Mouse (Mus musculus) right cerebral cortex, postnatal 10 days (tissue): ENCODE results near the gene Trub2.
"Not testable (repeated sequence)": the region's sequence is repeated elsewhere in the genome, so short reads cannot be mapped to it uniquely, and the experiment has no call there.

Source experiments
- DNase-seq, 2 experiments: peaks; one replicate each; pipeline ENCODE4 v3.0.0; 2021; ENCODE audit warnings: low spot score in 2 of 2

The Trub2 gene

DNA sequence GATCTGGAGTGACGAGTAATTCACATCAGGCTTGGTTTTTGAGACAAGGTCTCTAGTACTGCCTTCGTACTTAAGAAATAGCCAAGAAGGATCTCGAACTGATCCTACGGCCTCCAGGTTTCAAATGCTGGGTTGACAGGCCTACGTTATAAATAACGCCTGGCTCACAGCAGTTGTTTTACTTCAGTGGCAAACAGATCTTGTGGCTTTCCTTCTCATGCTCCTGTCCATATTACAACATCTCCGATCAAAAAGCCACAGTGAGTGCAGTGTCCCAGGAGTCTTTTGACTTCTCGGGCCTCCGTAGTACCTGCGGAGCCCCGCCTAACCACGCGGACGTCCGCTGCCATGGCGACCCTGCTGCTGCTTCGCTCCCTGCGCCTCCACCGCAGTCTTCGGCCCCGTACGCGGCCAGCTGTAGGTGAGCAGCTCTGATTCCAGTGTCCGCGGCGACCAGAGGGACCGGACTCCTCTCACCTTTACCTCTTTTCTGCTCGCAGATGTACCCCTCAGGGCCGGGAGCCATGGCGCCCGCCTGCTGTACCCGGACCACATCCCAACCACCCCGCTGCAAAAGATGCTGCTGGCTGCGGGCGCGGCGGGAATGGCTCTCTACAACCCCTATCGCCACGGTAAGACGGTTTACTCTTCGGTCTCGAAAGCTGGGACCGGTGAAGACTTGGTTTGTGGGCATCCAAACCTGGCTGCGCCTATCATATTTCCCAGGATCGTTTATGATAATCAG is at the start of gene Trub2:
Gene Trub2, minus strand, starts transcription at position 566 of the 745 bp plus-strand sequence.
- DNase-seq = peak; percentile 90 to 93

DNA sequence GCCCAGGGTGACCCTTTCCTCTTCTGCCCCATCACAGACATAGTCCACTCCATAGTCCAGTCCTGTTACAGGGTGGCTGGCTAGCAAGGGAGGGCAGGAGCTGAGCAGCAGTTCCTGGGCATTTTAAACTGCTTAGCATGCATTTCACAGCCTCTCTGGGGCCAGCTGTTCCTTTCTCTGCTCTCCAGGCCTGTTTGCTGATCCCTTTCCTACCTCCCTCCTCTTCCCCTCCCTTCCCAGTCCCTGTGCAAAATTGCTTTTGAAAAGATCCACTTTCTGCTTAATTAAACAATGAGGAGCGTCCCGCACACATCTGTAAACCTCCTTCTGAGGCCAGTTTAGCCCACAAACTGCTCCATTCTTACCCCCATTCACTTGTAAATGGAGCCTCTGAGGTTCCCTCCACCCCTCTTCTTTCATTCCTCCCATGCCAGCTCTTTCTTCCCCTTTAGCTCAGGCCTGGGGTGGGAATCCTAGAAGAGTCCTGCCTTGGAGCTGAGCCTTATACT is 47.1 kb upstream of the Trub2 start:
- no peak for DNase-seq

DNA sequence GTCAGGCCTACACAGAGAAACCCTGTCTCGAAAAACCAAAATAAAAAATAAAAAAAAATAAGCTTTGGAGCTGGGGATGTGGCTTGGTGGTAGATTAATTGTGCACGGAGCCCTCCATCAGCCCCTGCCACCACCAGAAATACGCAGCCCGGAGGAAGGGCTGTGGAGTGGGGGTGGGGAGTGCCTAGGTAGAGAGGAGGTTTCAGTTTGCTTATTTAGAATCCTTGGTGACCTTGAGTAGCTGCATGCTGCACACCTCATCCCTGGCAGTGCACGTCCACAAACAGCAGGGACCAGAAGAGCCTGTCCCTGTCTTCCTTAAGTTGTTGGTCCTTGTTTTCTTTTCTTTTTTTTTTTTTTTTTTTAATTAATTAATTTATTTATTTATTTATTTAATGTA is 45.5 kb upstream of the Trub2 start:
- no peak for DNase-seq

DNA sequence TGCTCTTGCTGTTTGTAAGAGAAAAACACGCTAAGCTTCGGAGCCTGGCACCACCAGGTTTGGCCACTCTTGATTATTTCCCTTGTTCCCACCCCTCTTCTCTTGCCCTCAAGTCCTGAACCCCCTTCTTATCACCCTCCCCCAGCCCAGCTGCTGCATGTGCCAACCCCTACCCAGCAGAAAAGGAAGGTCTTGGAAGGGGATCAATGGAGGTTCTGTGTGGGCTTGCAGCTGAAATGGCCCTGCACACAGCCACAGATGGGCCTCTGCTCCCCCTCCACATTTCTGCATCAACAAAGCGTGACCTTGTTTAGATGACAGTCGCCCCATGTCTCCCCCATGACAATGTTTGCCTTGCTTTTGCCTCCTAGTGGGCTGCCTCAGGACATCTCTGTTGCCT is 42.8 kb upstream of the Trub2 start:
- DNase-seq = peak; percentile 55 to 72

DNA sequence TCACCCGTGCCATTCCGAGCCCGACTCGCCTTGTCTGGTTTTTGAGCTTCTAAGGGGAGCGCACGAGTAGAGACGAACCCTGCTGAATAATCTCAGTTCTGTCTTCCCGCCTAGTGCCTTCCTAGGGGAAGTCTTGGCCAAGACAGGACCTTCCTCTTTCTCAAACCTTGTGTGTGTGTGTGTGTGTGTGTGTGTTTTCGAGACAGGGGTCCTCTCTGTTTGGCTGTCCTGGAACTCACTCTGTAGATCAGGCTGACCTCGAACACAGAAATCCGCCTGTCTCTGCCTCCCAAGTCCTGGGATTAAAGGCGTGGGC is 39.4 kb upstream of the Trub2 start:
- DNase-seq = no peak

DNA sequence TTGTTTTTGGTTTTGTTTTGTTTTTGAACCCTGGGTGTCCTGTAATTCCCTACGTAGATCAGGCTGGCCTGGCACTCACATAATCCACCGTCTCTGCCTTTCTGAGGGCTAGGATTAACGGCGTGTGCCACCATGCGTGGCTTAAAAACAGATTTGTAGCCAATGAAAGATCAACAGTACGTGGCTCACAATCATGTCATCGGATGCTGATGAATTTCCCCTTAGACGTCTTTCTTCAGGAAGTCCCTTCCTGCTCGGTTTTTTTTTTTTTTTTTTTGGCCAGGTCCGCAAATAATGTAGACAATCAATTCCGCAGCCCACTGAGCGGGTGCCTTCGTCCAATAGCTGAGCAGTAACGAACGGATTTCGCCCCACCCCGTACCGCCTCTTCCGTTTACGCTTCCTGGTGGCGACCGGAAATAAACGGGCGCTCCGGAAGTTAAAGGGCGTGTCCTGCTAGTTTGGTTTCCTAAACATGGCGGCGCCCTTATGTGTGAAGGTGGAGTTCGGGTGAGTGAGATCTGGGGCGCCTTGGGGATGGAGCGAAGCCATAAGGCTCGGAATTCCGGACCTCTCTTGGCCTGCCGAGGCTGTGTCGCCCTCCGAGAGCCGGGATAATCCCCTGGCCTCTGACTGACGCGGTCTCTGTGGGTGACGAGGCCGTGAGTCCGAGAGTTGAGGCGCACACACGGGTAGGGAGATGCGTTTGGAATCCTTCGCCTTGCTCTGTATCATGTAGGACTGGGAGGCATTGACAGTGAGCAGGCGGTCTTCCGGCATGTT is 38.8 kb upstream of the Trub2 start:
- DNase-seq = peak; percentile 97 to 98

DNA sequence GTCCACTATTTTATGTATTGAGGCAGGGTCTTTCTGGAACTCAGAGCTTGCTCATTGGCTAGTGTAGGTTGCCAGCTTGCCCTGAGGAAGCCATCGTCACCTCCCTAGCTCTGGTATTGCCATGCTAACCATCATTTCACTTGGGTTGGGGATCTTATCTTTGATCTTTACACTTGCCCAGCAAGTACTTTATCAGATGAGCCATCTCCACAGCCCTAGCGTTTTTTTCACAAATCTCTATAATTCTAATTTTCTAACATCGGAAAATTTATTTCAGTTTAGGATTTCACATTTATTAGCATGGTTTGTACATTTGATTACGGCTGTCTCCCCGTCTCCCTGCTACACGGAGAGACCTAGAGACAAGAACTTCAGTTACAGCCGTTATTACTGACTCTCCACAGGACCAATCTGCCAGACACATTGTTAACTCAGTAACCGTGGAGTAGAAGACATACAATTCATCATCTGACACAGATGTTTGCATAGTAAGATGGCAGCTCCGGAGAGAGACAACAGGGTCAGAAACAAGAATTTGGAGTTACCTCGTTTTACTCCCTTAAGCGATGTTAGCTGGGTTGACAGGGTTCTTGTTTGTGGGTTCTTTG is 38.1 kb upstream of the Trub2 start:
- DNase-seq = no peak

DNA sequence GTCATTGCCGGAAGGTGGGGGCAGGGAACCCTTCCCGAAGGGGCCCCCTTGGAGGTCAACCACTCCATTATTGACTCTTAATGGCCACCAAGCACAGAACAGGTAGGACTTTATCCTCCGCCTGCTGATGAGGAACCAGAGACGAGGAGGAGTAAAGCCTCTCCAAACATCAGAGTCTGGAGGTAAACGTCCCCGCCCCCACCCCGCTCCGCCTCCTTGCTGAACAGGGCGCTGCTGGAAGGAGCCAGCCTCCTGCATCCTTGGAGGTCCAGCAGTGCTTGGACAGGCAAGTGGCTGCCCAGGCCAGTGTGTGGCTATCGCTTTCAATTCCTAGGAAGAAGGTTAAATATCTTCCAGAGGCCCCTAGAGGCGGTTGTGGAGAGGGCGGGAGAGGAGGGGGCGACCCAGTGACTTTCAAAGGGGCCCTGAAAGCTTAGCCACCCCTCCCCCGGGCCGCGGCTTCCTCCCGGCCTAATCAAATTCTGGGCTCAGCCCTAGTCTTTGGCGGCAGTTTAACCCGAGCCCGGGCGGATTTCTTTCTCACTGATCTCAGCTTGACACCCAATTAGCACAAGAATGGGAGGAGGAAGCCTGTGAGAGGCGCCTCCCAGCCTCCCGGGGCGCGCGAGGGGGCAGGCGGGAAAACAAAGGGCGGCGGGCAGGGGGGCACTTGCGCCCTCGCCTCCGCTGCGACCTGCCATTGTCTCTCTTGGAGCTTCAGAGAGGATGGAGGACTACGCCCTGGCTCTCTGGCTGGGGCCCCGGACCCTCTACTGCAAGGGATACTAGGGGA is 31.9 kb upstream of the Trub2 start, which contains the start of gene Urm1:
Gene Urm1, plus strand, starts transcription at position 51 of the 793 bp plus-strand sequence.
- DNase-seq = peak; percentile 77 to 82

DNA sequence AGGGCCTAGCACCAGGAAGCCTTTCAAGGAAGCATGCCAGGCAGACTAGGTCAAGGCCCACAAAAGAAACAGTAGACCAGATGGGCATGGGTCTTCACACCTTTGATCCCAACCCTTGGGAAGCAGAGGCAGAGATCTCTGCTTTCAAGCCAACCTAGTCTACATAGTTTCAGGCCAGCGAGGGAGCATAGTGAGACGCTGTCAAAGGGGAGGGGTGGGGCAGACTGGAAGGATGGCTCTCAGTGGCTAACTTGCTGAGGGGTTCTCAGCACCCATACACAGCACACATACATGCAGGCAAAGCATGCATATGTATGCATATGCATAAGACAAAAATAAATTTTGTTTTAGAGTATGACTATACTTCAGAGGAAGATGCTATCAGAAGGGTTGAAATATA is 31.1 kb upstream of the Trub2 start:
- no peak for DNase-seq

DNA sequence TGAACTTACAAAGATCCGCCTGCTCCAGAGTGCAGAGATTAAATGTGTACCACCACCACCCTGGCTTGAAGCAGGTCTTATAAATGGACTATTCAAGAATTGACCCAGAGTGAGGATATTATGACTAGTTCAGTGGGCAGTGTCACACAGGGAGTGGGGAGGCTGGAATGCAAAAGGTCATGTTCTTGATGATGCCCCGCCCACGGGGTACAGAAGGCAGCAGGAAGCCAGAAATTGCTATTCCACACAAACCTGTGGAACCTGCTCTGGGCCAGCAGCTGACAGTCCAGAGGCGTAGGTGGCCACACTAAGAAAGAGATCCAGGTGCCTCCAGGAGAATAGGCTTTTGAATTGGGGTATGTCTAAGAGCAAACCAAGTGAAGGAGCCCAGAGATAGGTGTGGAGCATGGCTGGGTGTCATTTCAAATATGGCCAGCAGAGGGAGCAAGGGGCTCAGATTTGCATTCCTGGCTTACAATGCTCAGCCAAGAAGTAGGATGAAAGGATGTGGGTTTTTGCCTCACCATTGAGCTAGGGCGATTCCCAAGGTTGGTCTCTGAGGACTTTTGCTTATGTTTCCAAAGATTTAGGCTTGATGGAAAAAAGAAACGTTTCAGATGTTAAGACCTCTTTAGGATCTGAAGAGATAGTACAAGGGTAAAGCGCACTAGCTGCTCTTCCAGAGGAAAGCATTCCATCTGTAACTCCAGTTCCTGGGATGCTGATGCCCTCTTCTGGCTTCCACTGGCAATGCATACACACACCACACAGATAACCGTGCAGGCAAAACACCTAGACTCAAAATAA is 29.3 kb upstream of the Trub2 start:
- DNase-seq = peak; percentile 91

DNA sequence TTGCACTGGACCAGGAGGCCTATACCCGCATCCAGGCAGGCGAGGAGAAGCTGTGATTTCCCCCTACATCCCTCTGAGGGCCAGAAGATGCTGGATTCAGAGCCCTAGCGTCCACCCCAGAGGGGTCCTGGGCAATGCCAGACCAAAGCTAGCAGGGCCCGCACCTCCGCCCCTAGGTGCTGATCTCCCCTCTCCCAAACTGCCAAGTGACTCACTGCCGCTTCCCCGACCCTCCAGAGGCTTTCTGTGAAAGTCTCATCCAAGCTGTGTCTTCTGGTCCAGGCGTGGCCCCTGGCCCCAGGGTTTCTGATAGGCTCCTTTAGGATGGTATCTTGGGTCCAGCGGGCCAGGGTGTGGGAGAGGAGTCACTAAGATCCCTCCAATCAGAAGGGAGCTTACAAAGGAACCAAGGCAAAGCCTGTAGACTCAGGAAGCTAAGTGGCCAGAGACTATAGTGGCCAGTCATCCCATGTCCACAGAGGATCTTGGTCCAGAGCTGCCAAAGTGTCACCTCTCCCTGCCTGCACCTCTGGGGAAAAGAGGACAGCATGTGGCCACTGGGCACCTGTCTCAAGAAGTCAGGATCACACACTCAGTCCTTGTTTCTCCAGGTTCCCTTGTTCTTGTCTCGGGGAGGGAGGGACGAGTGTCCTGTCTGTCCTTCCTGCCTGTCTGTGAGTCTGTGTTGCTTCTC is 27.5 kb upstream of the Trub2 start:
- DNase-seq = no peak

DNA sequence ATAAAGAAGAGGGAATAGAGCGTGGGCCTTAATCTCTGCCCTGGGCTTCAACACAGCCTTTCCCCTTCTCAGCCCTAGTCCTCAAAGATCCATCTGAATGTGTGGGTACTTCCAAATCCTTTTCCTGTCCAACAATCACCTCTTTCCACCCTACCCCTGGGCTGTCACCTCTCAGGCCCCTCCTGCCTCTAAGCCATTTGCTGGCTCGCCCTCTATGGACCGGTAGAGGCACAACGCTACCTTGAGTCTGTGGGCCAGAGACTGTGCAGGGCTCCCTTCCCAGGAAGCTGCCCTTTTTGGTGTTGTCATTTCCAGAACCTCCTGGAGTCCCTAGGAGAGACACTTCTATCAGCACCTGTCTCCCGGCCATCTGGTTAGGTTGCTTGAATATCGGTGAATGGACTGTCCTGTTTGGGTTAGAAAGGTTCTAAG is 15.1 kb upstream of the Trub2 start:
- no peak for DNase-seq

DNA sequence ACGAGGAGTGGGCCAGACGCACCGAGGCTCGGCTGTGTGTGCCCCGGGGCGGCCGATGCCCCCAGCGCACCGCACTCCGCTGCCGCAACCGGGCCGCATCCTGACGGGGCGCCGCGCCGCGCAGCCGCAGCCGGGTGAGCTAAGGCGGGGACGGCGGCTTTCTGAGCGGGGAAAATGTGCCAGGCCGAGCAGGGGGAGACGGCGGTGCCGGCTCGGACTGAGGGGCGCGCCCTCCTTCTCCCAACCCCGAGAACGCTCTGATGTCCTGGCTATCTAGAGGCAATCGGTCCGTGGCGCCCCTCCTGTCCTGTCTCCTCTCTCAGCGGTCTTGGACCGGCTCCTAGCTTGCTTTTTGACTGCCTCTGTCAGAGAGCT is 14.5 kb upstream of the Trub2 start:
- peak in 1 of 2 experiments; percentile 58 for DNase-seq

DNA sequence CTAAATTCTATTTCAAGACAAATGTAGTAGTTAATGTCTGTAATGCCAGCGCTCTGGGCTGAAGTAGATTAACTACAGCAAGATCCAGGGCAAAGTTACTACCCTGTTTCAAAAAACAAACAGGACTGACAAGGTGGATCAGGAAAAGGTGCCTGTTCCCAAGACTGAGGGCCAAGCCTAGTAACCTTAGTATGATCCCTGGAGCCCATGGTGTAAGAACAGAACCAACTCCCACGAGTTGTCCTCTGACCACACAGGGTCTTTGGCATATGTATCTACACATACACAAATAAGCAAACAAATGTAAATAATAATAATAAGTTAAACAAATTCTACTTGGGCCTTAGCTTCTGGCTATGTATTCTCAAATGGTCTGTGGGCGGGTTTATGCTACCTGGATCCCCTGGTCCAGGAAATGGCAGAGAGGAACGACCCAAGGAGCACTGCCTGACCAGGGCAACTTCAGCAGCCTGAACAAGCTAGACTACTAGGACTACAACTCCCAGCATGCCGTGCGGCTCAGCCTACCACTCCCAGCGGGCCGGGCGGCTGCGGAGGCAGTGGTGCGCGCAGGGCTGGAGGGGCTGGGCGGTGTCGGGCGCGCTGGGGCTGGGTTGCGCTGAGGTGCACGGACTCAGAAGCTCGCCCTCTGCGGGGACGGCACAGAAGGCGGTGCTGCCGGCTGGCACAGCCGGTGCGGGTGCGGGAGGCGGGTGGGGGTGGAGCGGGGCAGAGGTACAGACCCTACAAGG is 13.9 kb upstream of the Trub2 start, which contains the start of gene Slc27a4:
Gene Slc27a4, plus strand, starts transcription at position 560 of the 752 bp plus-strand sequence.
- DNase-seq = peak; percentile 98

DNA sequence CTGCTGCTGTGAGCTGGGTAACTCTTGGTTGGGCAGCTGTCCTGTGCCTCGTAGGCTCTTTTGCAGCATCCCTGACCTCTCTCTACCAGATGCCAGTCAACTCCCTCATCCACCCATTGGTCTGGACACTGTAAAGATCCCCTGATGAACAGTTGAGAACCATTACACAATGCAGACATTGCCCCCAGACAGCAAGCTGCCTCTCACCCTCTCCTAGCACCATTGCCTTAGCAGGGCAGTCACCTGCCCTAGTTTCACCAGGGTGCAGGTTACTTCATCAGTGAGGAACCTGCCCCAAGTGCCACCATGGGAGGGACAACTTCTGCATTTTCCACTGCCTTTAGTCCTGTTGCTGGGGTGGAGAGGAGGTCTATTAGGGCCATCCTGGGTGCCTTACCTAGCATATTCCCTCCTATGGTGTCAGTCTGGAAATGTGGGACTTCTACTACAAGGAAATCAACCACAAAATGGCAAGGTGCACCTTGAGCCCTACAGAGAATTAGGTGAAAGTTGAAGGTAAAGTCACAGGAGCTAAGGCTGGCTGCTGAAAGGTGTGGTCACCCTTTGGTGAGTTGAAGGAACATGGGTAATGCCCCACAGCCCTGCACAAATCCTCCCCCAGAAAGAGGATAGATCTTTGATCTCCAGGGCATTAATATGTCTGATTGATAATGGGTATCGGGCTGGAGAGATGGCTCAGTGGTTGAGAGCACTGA is 4.6 kb upstream of the Trub2 start:
- no peak for DNase-seq

DNA sequence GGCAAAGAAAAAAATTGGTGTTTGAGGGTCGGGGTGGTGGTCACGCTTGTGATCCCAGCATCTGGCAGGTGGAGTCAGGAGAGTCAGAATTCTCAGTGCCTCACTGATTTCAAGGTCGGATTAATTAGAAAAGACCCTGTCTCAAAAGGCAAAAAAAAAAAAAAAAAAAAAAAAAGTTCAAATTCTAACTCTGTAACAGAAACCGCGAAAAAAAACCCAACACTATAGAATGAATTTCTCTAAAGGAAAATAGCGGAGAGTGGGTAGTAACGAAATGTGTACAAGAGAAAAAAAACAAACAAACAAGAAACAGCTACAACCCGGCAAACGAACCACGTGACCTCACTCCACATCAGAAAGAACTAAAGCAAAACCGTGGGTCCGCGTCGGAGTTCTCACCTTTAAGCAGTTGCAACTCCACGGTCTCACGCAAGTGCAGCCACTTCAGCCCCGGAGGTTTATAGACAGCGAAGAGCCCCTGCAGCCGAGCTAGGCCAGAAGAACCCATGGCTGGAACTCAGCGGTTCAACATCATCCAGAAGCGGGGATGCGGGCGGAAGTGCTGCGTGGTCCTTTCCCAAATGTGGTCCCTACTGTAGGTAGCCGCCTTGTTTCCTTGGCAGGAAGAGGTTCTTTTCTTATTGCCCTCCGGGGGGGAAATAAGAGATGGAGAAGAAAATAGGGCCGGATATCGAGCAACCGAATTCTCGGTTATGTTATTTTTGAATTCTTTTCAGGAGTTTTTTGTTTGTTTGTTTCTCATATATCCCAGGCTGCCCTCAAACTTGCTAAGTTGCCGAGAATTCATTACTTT is 991 bp downstream of the Trub2 start, which contains the start of gene Coq4:
Gene Coq4, plus strand, starts transcription at position 390 of the 814 bp plus-strand sequence.
- DNase-seq = peak; percentile 94 to 96

DNA sequence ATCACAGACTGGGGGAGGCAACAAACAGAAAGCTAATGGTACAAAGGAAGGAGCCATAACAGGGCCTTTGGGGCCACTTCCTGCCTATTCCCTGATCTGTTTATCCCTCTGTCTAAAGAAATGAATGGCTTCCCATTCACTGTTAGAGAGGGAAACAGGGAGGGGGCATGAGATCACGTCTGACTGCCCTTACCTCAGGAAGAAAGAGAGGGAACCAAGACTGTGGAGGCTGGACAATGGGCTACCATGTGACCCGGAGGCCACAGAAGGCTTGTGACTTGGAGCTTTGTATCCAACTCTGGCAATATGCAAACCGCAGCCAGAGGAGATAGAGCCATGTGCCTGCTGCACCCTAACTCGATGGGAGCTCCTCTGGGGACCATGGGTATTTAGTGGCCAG is 4.0 kb downstream of the Trub2 start:
- no peak for DNase-seq

DNA sequence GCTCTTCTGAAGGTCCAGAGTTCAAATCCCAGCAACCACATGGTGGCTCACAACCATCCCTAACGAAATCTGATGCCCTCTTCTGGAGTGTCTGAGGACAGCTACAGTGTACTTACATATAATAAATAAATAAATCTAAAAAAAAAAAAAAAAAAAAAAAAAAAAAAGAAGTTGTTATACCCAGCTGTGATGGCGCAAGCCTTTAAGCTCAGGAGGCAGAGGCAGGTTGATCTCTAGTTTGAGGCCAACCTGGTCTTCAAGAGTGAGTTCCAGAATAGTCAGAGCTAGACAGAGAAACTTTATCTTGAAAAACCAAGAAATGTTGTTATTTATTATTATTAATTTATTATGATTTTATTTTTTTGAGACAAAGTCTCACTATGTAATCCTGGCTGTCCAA is 7.0 kb downstream of the Trub2 start:
- not testable (repeated sequence) for DNase-seq
